7 mouse cellular contexts compared by ENCODE assay signal in genomic region chr7:81788536-81788935, GRCm38 (mm10). TPM values are rescaled to one million over a fixed set of nuclear protein-coding genes. Genes with fewer than 3 reads are reported as not detected.
A peak's percentile ranks its signal among the peaks of the same experiment; 100 is the strongest.
DNase-seq lines count a peak whose midpoint lies in the region; ATAC-seq lines count a peak whose summit lies in the region.

No protein-coding gene starts in this region.

- H3K9me3 ChIP-seq in intestine, embryonic 16.5 days (ENCODE audit: control insufficient read depth, low read length) = no peaks in the 10 kb centered on the region

- H3K36me3 ChIP-seq in intestine, embryonic 16.5 days (ENCODE audit: control insufficient read depth, insufficient read depth, low read length) = peaks cover 5% of the 10 kb centered on the region; the same call in 1 of the 2 replicates

- H3K27me3 ChIP-seq in intestine, embryonic 16.5 days (replicated peaks; ENCODE audit: control insufficient read depth, insufficient read depth, low read length) = no peaks in the 10 kb centered on the region

- no peaks in the 10 kb centered on the region; the same call in 1 of the 2 replicates for H3K4me1 ChIP-seq in brown adipose tissue, adult 24 weeks (ENCODE audit: control insufficient read depth, insufficient read depth, insufficient read length, low read length)
- peaks cover 10% of the 10 kb centered on the region for H3K4me1 ChIP-seq in intestine, embryonic 16.5 days (ENCODE audit: control insufficient read depth, insufficient read depth, low read length)

- peak overlapping the region; percentile 77 for H3K27ac ChIP-seq in brown adipose tissue, adult 24 weeks (replicated peaks; ENCODE audit: low read depth, low read length)
- H3K27ac ChIP-seq in intestine, embryonic 16.5 days (ENCODE audit: low read length) = peak overlapping the region; percentile 99

- H3K4me2 ChIP-seq in intestine, embryonic 16.5 days (ENCODE audit: low read depth, low read length) = peak overlapping the region; percentile 76

- H3K4me3 ChIP-seq in brown adipose tissue, adult 24 weeks (ENCODE audit: insufficient read depth, low read depth, low read length) = peak overlapping the region; percentile 71
- H3K4me3 ChIP-seq in intestine, embryonic 16.5 days (ENCODE audit: low read length) = peak overlapping the region; percentile 76

- ATAC-seq in erythroblast, adult 5-6 weeks (replicated peaks; ENCODE audit: low FRiP score, poor library complexity, severe bottlenecking) = peak; percentile 41; the same call in 1 of the 2 replicates
- peak; percentile 41 for ATAC-seq in intestine, embryonic 16.5 days
- ATAC-seq in megakaryocyte progenitor cell, adult 5-6 weeks (replicated peaks; ENCODE audit: poor library complexity) = peak; percentile 17; the same call in 1 of the 2 replicates

- 6% methylated on average over 5 of the region's 5 CpGs for WGBS in intestine, embryonic 16.5 days

- peak; percentile 31 for DNase-seq in right cerebral cortex, postnatal 4 days
- DNase-seq in right cerebral cortex, adult 2 months (ENCODE audit: low spot score in 2 of 2) = no peak
- no peak for DNase-seq in urinary bladder, postnatal 10 days (ENCODE audit: low spot score)

- peak overlapping the region; percentile 87 for H3K9ac ChIP-seq in intestine, embryonic 16.5 days (ENCODE audit: low read depth, low read length)

RNA-seq across cellular contexts. Expression of gene 3110040N11Rik, which starts 0.7 kb away (rescaled TPM):
- polyA plus RNA-seq in brown adipose tissue, adult 24 weeks (2012; ENCODE audit: insufficient read depth, insufficient read length, missing spikeins) = 26.6 and 31.2 TPM in 2 replicates
- 29.3 TPM in 1 of 2 replicates, not detected in the other for total RNA-seq in erythroblast, adult 5-6 weeks (2015; ENCODE audit: low replicate concordance)
- 0.51 and 28.7 TPM in 2 replicates for total RNA-seq in erythroblast, adult 5-6 weeks (2017; ENCODE audit: low replicate concordance)
- polyA plus RNA-seq in intestine, embryonic 16.5 days (2015; fragmentation: Nextera tagmentation; extraction: Ambion mirVana) = 56.3 and 59.6 TPM in 2 replicates
- total RNA-seq in megakaryocyte progenitor cell, adult 5-6 weeks (2015) = 28.1 and 45.7 TPM in 2 replicates
- total RNA-seq in megakaryocyte progenitor cell, adult 5-6 weeks (2017) = 96.3 and 102 TPM in 2 replicates

RNA-seq across cellular contexts. Expression of gene Ramac, which starts 25.8 kb away (rescaled TPM):
- polyA plus RNA-seq in brown adipose tissue, adult 24 weeks (2012; ENCODE audit: insufficient read depth, insufficient read length, missing spikeins) = 30.5 and 35.6 TPM in 2 replicates
- total RNA-seq in erythroblast, adult 5-6 weeks (2015; ENCODE audit: low replicate concordance) = 66.9 and 73.1 TPM in 2 replicates
- 76.3 and 79.9 TPM in 2 replicates for total RNA-seq in erythroblast, adult 5-6 weeks (2017; ENCODE audit: low replicate concordance)
- 125 and 135 TPM in 2 replicates for polyA plus RNA-seq in intestine, embryonic 16.5 days (2015; fragmentation: Nextera tagmentation; extraction: Ambion mirVana)
- total RNA-seq in megakaryocyte progenitor cell, adult 5-6 weeks (2015) = 92.8 and 94.7 TPM in 2 replicates
- 75.0 and 79.8 TPM in 2 replicates for total RNA-seq in megakaryocyte progenitor cell, adult 5-6 weeks (2017)

RNA-seq across cellular contexts. Expression of gene Btbd1, which starts 40.7 kb away (rescaled TPM):
- polyA plus RNA-seq in brown adipose tissue, adult 24 weeks (2012; ENCODE audit: insufficient read depth, insufficient read length, missing spikeins) = 193 and 285 TPM in 2 replicates
- total RNA-seq in erythroblast, adult 5-6 weeks (2015; ENCODE audit: low replicate concordance) = 12.7 and 16.9 TPM in 2 replicates
- 23.1 and 39.8 TPM in 2 replicates for total RNA-seq in erythroblast, adult 5-6 weeks (2017; ENCODE audit: low replicate concordance)
- 23.0 and 44.7 TPM in 2 replicates for polyA plus RNA-seq in intestine, embryonic 16.5 days (2015; fragmentation: Nextera tagmentation; extraction: Ambion mirVana)
- 55.0 and 59.1 TPM in 2 replicates for total RNA-seq in megakaryocyte progenitor cell, adult 5-6 weeks (2015)
- 70.8 and 105 TPM in 2 replicates for total RNA-seq in megakaryocyte progenitor cell, adult 5-6 weeks (2017)
